Mouse (Mus musculus) heart, embryonic 16.5 days (tissue): ENCODE measurements around the gene Best1. TPM values are rescaled to one million over a fixed set of nuclear protein-coding genes. Genes with fewer than 3 reads are reported as not detected.

ENCODE experiments used
- ATAC-seq: fragments of 200-750 bp; cut with Nextera tagmentation; replicated peaks from 2 replicates; pipeline ENCODE4 v1.8.0; 2017; ENCODE audit warnings: moderate number of reproducible peaks; ENCODE audit not compliant: insufficient read depth, low FRiP score; ENCODE audit errors: extremely low read depth
- H3K27ac ChIP-seq: fragments of 300-500 bp; sonication (generic); 2 replicates; pipeline ENCODE4 v1.5.1; 2014; ENCODE audit warnings: mild to moderate bottlenecking, low read length, control low read depth, moderate library complexity
- H3K27me3 ChIP-seq: fragments of 300-500 bp; sonication (generic); 2 replicates; pipeline ENCODE4 v1.6.1; 2014; ENCODE audit warnings: low read length, mixed read lengths; ENCODE audit not compliant: control insufficient read depth, insufficient read depth
- H3K36me3 ChIP-seq: fragments of 300-500 bp; sonication (generic); 2 replicates; pipeline ENCODE4 v1.6.1; 2014; ENCODE audit not compliant: control insufficient read depth, insufficient read depth
- H3K4me1 ChIP-seq: fragments of 300-500 bp; sonication (generic); 2 replicates; pipeline ENCODE4 v1.6.1; 2014; ENCODE audit warnings: low read length, mixed read lengths; ENCODE audit not compliant: control insufficient read depth, insufficient read depth
- H3K4me2 ChIP-seq: fragments of 300-500 bp; sonication (generic); 2 replicates; pipeline ENCODE4 v1.6.1; 2014; ENCODE audit warnings: low read depth, mild to moderate bottlenecking, control low read depth, low read length
- H3K4me3 ChIP-seq: fragments of 300-500 bp; sonication (generic); 2 replicates; pipeline ENCODE4 v1.5.1; 2014; ENCODE audit warnings: mild to moderate bottlenecking, control low read depth, low read length
- H3K9ac ChIP-seq: fragments of 300-500 bp; sonication (generic); 2 replicates; pipeline ENCODE4 v1.6.1; 2014; ENCODE audit warnings: low read length, control low read depth
- H3K9me3 ChIP-seq: fragments of 300-500 bp; sonication (generic); replicated peaks from 2 replicates; pipeline ENCODE4 v1.6.1; 2016; ENCODE audit warnings: low read length; ENCODE audit not compliant: control insufficient read depth
- WGBS: fragments of 180-500 bp; shearing (Covaris S2); extraction: QIAGEN DNeasy Blood & Tissue Kit; methylation state at CpG from one replicate; pipeline ENCODE4 v1.1.7; 2014; 5-methylcytosine and 5-hydroxymethylcytosine counted together
- polyA plus RNA-seq: library from polyadenylated mRNA; unstranded; fragments of >200 nt; fragmentation: Nextera tagmentation; extraction: Ambion mirVana; gene quantifications from 2 replicates; pipeline ENCODE4 v1.2.1, GENCODE M21; 2015

The Best1 gene
- polyA plus RNA-seq, 1 experiment from 2014 or later: 0.28 TPM

DNA sequence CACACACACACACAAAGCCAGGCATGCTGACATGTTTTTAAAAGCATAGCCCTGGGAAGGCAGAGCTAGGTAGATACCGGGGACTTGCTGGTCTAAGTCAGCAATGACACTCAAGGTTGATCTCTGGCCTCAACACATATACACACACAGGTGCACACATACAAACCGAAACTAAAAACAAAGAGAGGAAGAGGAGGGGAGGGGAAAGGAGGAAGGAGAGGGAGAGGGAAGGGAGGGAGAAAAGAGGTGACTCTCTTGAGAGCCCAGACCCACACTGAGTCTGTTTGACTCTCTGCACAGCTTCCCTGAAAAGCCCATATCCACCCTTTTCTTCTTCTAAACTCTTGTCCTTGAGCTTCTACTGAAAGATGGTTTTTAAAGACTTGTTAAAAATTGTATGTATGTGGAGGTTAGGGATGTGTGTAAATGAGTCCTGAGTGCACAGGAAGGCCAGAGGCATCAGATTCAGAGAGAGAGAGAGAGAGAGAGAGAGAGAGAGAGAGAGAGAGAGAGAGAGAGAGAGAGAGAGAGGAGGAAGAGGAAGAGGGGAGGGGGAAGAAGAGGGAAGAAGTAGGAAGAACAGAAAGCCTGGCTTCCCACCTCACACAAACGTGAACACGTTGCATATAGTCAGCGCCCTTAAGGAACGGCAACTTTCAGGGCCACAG lies 63.1 kb downstream of the Best1 start:
- Histone ChIP-seq H3K4me2 (peak overlapping the region; percentile 29), H3K27ac (peak overlapping the region; percentile 59), H3K4me3 (no peak overlapping the region), H3K27me3 (no peaks in the 10 kb centered on the region), H3K9ac (no peak overlapping the region), H3K4me1 (peaks cover 4% of the 10 kb centered on the region), H3K9me3 (no peaks in the 10 kb centered on the region), H3K36me3 (no peaks in the 10 kb centered on the region)
- WGBS: 58% methylated on average over 6 of the region's 6 CpGs
- no peak for ATAC-seq

DNA sequence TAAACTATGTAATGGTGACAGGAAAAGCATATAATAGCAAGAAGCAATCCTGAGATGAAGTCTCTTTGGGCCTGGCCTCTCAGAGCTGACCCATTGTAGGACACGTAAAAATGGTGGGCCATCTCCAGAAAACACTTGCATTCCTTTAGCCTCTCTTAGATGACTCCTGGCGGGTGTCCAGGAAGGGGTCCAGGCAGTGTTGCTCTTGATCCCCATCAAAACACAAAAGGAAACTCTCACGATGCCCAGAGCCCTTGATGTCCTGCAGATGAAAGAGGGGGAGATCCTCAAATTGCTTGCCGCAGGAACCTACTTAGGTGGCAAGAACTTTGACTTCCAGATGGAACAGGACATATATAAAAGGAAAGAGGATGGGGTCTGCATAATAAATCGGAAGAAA lies 64.0 kb downstream of the Best1 start:
- no peak overlapping the region for H3K4me3 ChIP-seq
- no peaks in the 10 kb centered on the region for H3K36me3 ChIP-seq
- H3K9ac ChIP-seq: no peak overlapping the region
- H3K9me3 ChIP-seq: no peaks in the 10 kb centered on the region
- no peak overlapping the region for H3K27ac ChIP-seq
- no peaks in the 10 kb centered on the region for H3K4me1 ChIP-seq
- no peak overlapping the region for H3K4me2 ChIP-seq
- WGBS: 58% methylated on average over 5 of the region's 5 CpGs
- ATAC-seq: no peak
- H3K27me3 ChIP-seq: no peaks in the 10 kb centered on the region

DNA sequence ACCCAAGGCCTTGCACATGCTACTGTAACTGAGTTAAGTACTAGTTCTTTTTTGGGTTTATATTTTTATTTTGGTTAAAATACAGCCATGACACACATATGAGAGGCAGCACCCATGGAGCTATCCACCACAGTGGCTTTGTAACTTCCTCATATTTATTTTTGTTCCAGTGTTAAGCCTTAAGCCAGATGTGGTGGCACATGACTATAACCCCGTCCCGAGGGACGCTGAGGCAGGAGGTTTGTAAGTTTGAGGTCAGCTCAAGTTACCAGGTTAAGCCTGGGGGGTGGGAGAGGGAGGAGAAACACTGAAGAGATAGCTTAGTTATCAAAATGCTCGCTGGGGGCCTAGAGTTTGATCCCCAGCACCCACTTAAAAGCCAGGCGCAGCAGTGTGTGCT lies 64.9 kb downstream of the Best1 start:
- no peak for ATAC-seq
- Histone ChIP-seq H3K4me3 (no peak overlapping the region), H3K27me3 (no peaks in the 10 kb centered on the region), H3K36me3 (no peaks in the 10 kb centered on the region), H3K4me2 (no peak overlapping the region), H3K9ac (no peak overlapping the region), H3K9me3 (no peaks in the 10 kb centered on the region), H3K27ac (no peak overlapping the region), H3K4me1 (no peaks in the 10 kb centered on the region)
- 69% methylated on average over 5 of the region's 5 CpGs for WGBS

Other genes with a start within 250 kb of the Best1 start
- gene Scgb2a2, start 154.1 kb downstream of the Best1 start, polyA plus RNA-seq: not detected in 2 replicates
- gene Incenp, start 102.1 kb downstream of the Best1 start, polyA plus RNA-seq: 67.3 and 72.1 TPM in 2 replicates
- gene Fth1, start 21.0 kb downstream of the Best1 start, polyA plus RNA-seq: 1,934 and 2,252 TPM in 2 replicates
- gene Rab3il1, start within 50 bp of the Best1 start, polyA plus RNA-seq: 22.1 and 24.0 TPM in 2 replicates
- gene Fads3, start 39.9 kb upstream of the Best1 start, polyA plus RNA-seq: 31.5 and 46.1 TPM in 2 replicates
- gene Fads2, start 100.1 kb upstream of the Best1 start, polyA plus RNA-seq: 31.5 and 31.7 TPM in 2 replicates
- 39.8 and 44.7 TPM in 2 replicates for gene Fads1, start 181.3 kb upstream of the Best1 start, polyA plus RNA-seq
- 323 and 360 TPM in 2 replicates for gene Tmem258, start 202.4 kb upstream of the Best1 start, polyA plus RNA-seq
- 51.6 and 54.9 TPM in 2 replicates for gene Fen1, start 202.5 kb upstream of the Best1 start, polyA plus RNA-seq
- gene Myrf, start 239.1 kb upstream of the Best1 start, polyA plus RNA-seq: 4.2 TPM in 2 replicates